Mouse (Mus musculus) splenic B cell, adult 2 months (primary cell): ENCODE data around the gene Pqlc3.
A peak's percentile ranks its signal among the peaks of the same experiment; 100 is the strongest.

ENCODE experiments used
- DNase-seq: peaks from one replicate; pipeline ENCODE4 v3.0.0-alpha.2; 2011; ENCODE audit warnings: low read depth, low spot score
- H3K27me3 ChIP-seq: 2 replicates; pipeline ENCODE4 v1.6.1; 2012; ENCODE audit warnings: mild to moderate bottlenecking, low read length, moderate library complexity, mixed read lengths; ENCODE audit not compliant: control insufficient read depth, poor library complexity, insufficient read depth, severe bottlenecking
- H3K36me3 ChIP-seq: 2 replicates; pipeline ENCODE4 v1.6.1; 2012; ENCODE audit warnings: mild to moderate bottlenecking, low read length, moderate library complexity, mixed read lengths; ENCODE audit not compliant: control insufficient read depth, poor library complexity, insufficient read depth, severe bottlenecking

Pqlc3 gene

DNA sequence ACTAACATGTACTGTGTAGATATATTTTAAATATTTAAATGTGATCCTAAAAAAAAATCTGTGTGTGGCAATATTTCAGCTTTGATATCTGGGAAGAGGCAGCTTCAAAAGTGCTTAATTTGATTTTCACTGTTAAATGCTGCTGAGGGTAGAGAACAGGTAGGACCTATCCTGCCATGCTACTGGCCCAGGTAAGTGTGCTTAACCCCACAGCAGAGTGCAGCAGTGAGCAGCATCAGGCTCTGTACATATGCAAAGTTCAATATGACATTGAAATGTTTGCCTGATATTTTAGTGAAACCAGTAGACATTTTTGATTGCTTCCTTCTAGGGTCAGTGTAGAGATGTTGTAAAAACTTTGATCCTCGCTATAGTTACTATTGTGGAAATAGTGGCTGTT lies 14.4 kb downstream of the Pqlc3 start:
- peak; percentile 29 for DNase-seq
- Histone ChIP-seq H3K27me3 (no peaks in the 10 kb centered on the region), H3K36me3 (peaks cover 4% of the 10 kb centered on the region; the same call in 1 of the 2 replicates)

DNA sequence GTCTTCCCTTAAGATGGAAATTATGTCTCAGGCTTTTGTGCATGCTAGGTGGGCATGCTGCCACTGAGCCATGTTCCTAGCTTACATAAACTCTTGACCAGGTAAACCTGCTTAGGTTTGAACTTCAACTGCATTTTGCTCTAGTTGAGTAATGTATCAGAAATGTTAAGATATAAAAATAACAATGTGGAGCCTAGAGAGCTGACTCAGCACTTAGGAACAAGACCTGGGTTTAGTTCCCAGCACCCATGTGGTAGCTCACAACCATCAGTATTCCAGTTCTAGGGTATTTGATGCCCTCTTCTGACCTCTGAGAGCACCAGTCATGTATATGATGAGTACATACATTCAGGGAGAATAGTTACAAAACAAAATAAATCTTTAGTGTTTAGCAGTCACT lies 23.1 kb downstream of the Pqlc3 start:
- H3K27me3 ChIP-seq = no peaks in the 10 kb centered on the region
- peaks cover 12% of the 10 kb centered on the region for H3K36me3 ChIP-seq
- no peak for DNase-seq

DNA sequence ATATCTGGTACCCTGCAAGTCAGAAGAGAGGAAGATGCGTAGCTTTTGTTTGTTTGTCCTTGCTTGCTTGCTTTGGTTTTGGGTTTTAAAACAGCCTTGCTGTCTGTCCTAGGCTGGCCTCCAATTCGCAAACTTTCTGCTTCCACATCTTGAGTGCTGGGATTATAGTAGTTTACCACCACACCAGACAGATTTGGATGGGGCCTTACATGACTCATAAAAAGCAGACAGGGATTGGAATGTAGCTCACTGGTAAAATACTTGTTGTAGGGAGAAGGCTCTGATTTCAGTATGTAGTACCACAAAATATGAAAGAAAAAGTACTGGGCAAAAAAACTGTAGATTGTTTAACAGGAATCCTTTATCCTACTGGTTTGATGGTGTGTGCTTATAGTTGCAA lies 33.4 kb downstream of the Pqlc3 start:
- Histone ChIP-seq H3K36me3 (peaks cover 8% of the 10 kb centered on the region), H3K27me3 (no peaks in the 10 kb centered on the region)
- DNase-seq = no peak

DNA sequence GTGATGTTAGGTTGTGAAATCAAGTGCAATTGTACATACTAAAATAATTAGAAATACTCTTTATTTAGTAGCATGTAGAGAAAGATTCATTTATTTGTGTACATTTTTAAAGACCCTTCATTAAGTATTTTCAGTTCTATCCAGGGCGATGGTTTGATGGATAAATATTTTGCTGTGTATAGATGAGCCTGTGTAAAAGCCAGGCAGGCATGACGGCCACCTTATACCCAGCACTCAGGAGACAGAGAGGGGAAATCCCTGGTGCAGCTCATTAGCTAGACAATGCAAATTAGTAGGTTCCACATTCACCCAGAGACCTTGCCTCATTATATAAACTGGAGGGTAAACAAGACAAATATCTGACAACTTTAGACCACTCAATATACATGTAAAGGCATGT lies 36.9 kb downstream of the Pqlc3 start:
- Histone ChIP-seq H3K27me3 (no peaks in the 10 kb centered on the region), H3K36me3 (peaks cover 15% of the 10 kb centered on the region)
- DNase-seq = peak; percentile 62

DNA sequence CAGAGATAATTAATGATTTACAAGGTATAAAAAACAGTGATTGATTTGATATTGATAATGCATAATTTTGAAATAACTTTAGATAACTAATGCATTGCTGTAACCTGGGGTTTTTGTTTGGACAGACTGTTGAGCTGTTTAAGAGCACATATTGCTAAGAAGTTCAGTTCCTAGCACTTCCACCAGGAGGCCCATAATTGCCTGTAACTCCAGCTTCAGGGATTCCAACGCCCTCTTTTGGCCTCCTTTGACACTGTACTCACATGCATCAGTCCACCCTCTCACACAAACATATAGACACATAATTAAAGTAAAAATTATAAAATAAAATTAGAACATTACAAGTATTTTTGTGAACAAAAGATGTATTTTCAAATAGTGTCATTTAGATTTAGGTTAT lies 41.4 kb downstream of the Pqlc3 start:
- no peaks in the 10 kb centered on the region for H3K27me3 ChIP-seq
- peaks cover 22% of the 10 kb centered on the region for H3K36me3 ChIP-seq
- peak; percentile 54 for DNase-seq

DNA sequence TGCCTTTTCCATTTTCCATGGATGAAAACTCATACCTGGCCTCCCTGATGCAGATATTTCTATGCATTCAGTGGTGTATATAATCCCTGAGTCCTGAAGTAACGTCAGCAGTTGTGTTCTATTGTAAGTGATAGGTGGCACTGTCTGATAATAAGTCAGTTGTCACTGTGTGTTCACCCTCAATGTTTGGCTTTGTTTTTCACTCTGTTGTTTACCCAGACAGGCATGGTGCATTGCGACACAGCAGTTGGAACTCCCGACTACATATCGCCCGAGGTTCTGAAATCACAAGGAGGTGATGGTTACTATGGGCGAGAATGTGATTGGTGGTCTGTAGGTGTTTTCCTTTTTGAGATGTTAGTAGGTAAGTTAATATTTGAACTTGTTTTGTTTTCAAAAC lies 52.0 kb downstream of the Pqlc3 start:
- DNase-seq = no peak
- Histone ChIP-seq H3K36me3 (peaks cover 4% of the 10 kb centered on the region; the same call in 1 of the 2 replicates), H3K27me3 (no peaks in the 10 kb centered on the region)

DNA sequence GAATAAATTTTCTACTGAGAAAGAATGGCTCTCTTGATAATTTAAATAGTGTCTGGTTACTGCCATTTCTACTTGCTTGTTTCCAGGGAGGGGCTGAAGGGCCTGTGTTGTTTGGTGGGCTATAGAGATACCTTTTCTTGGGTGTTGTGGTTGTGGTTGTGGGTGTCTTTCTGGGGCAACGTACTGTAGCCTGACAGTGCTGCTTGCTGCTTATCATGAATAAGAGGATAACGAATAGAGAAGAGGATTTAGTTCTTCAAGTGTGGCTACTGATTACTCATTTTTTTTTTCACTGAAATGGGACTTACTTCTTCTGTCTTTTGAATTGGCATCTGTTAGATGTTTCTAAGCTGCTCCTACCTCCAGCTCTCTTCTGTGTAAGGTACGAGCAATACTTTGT lies 58.2 kb downstream of the Pqlc3 start:
- DNase-seq = no peak
- Histone ChIP-seq H3K36me3 (0 out of 2 replicates have a peak, but pooled peaks cover 4% of the 10 kb centered on the region), H3K27me3 (no peaks in the 10 kb centered on the region)
